12 mouse cellular contexts compared by ENCODE assay signal in genomic region chr3:84271058-84271457, GRCm38 (mm10). TPM values are rescaled to one million over a fixed set of nuclear protein-coding genes. Genes with fewer than 3 reads are reported as not detected.
DNase-seq lines count a peak whose midpoint lies in the region; ATAC-seq lines count a peak whose summit lies in the region.
"Had no signal": no experiment of that assay in that cellular context is flagged by ENCODE, and none has a peak within 500 bp of the region (broad histone marks: within the 10 kb centered on the region; RNA-seq: fewer than 3 reads in every experiment).

No protein-coding gene starts in this region.

- peak; percentile 20 for ATAC-seq in kidney, embryonic 14.5 days (ENCODE audit: low FRiP score, low TSS enrichment)
- peak; percentile 31 for ATAC-seq in erythroblast, adult 5-6 weeks (replicated peaks; ENCODE audit: low FRiP score, poor library complexity, severe bottlenecking)
- ATAC-seq in limb, embryonic 12.5 days (ENCODE audit: insufficient number of reproducible peaks, insufficient read depth, low FRiP score, low TSS enrichment, low read depth): no peak
- ATAC-seq: Patski had no signal

- 43% methylated on average over 6 of the region's 6 CpGs for WGBS in kidney, embryonic 14.5 days
- 63% methylated on average over 6 of the region's 6 CpGs for WGBS in limb, embryonic 12.5 days

- H3K36me3 ChIP-seq in kidney, embryonic 14.5 days (ENCODE audit: control insufficient read depth, insufficient read depth, low read length): no peaks in the 10 kb centered on the region
- no peaks in the 10 kb centered on the region for H3K36me3 ChIP-seq in limb, embryonic 12.5 days

- H3K4me2 ChIP-seq in kidney, embryonic 14.5 days (replicated peaks; ENCODE audit: low read depth, low read length): 0 out of 2 replicates have a peak overlapping the region, but pooled peaks have one; percentile 40
- peak overlapping the region; percentile 54; the same call in 1 of the 2 replicates for H3K4me2 ChIP-seq in limb, embryonic 12.5 days

- no peak overlapping the region for H3K4me3 ChIP-seq in kidney, embryonic 14.5 days (ENCODE audit: low read length)
- H3K4me3 ChIP-seq in limb, embryonic 12.5 days (replicated peaks): no peak overlapping the region
- H3K4me3 ChIP-seq: megakaryocyte, embryonic 14.5 days had no signal

- DNase-seq in kidney, adult 9 months: no peak
- DNase-seq in neural tube, embryonic 10.5 days (ENCODE audit: extremely low spot score, low spot score): peak; percentile 22
- DNase-seq in gastrocnemius, postnatal 25 days: no peak
- DNase-seq in retina, embryonic 14.5 days (ENCODE audit: low spot score): no peak
- no peak for DNase-seq in heart, postnatal 4 days
- DNase-seq: adrenal gland, postnatal 14 days; left cerebral cortex, postnatal 4 days had no signal

- H3K27ac ChIP-seq in kidney, embryonic 14.5 days (ENCODE audit: low read depth, low read length): peak overlapping the region; percentile 49; the same call in 1 of the 2 replicates
- H3K27ac ChIP-seq in limb, embryonic 12.5 days: no peak overlapping the region

- no peaks in the 10 kb centered on the region for H3K9me3 ChIP-seq in kidney, embryonic 14.5 days (ENCODE audit: control insufficient read depth, low read length)
- H3K9me3 ChIP-seq in limb, embryonic 12.5 days: peaks cover 6% of the 10 kb centered on the region; the same call in 1 of the 2 replicates

- no peaks in the 10 kb centered on the region for H3K27me3 ChIP-seq in kidney, embryonic 14.5 days (ENCODE audit: control insufficient read depth, insufficient read depth, low read length)
- H3K27me3 ChIP-seq in limb, embryonic 12.5 days: peaks cover 72% of the 10 kb centered on the region
- H3K27me3 ChIP-seq: Patski had no signal

- H3K9ac ChIP-seq in kidney, embryonic 14.5 days (ENCODE audit: low read depth, low read length): no peak overlapping the region
- H3K9ac ChIP-seq in limb, embryonic 12.5 days (replicated peaks): no peak overlapping the region

- peaks cover 17% of the 10 kb centered on the region for H3K4me1 ChIP-seq in kidney, embryonic 14.5 days (ENCODE audit: control insufficient read depth, insufficient read depth, low read length)
- H3K4me1 ChIP-seq in limb, embryonic 12.5 days (replicated peaks): peaks cover 27% of the 10 kb centered on the region
- H3K4me1 ChIP-seq: megakaryocyte, embryonic 14.5 days had no signal

RNA-seq across cellular contexts. Expression of gene Trim2, which starts 35.6 kb away (rescaled TPM):
- 21.6 and 32.6 TPM in 2 replicates for polyA plus RNA-seq in kidney, embryonic 14.5 days (2014; fragmentation: Nextera tagmentation; extraction: Ambion mirVana)
- total RNA-seq in erythroblast, adult 5-6 weeks (2015; ENCODE audit: low replicate concordance): 1.9 and 3.8 TPM in 2 replicates
- total RNA-seq in erythroblast, adult 5-6 weeks (2017; ENCODE audit: low replicate concordance): 4.3 and 4.5 TPM in 2 replicates
- 17.8 and 18.5 TPM in 2 replicates for polyA plus RNA-seq in limb, embryonic 12.5 days (2016; fragmentation: Nextera tagmentation; extraction: Ambion mirVana)
- 1 to 10 TPM; 2.7 to 3.3 TPM for total RNA-seq in gastrocnemius, postnatal 25 days (2021)
- 10 to 100 TPM in 1 of 2 experiments, 1 to 10 TPM in 1; 8.9 to 10.1 TPM for total RNA-seq in heart, postnatal 4 days (2021)
